Mouse (Mus musculus): ENCODE data around the gene Gm16430. TPM values are rescaled to one million over a fixed set of nuclear protein-coding genes. Genes with fewer than 3 reads are reported as not detected.

The Gm16430 gene
- not detected in 2 replicates for total RNA-seq (2023)

GRCm38 (mm10) chrX:54621911-54622310, at the start of gene Gm16430:
Gene Gm16430, plus strand, starts transcription at chrX:54622211.

Other genes starting within 250 kb of the Gm16430 start
- not detected in 2 replicates for gene Gm16405, start 91.0 kb upstream of the Gm16430 start, total RNA-seq (2023)

All from neutrophil, adult 65 days (primary cell).